Mouse (Mus musculus): Measurements from ENCODE around the gene Trim47. TPM values are rescaled to one million over a fixed set of nuclear protein-coding genes. Genes with fewer than 3 reads are reported as not detected.

Gene Trim47
- polyA plus RNA-seq, 1 experiment from 2014 or later, result 7.7 TPM

GRCm38 (mm10) chr11:116091591-116091990 lies 35.4 kb downstream of the Trim47 start:
- WGBS, result 88% methylated on average over 6 of the region's 6 CpGs
- Histone ChIP-seq H3K36me3 (no peaks in the 10 kb centered on the region), H3K9ac (replicated peaks) (no peak overlapping the region), H3K4me1 (peaks cover 4% of the 10 kb centered on the region; the same call in 1 of the 2 replicates), H3K4me2 (replicated peaks) (no peak overlapping the region), H3K27ac (replicated peaks) (no peak overlapping the region), H3K9me3 (no peaks in the 10 kb centered on the region), H3K27me3 (no peaks in the 10 kb centered on the region), H3K4me3 (no peak overlapping the region)
- ATAC-seq (replicated peaks), result no peak

- H3K4me2 ChIP-seq (replicated peaks), result no peak overlapping the region
These were observed 37.5 kb downstream of the Trim47 start for GRCm38 (mm10) chr11:116089545-116089944.

GRCm38 (mm10) chr11:116088741-116089394 lies 38.1 kb downstream of the Trim47 start:
- Histone ChIP-seq H3K27me3 (no peaks in the 10 kb centered on the region), H3K36me3 (peaks cover under 1% of the 10 kb centered on the region; the same call in 1 of the 2 replicates), H3K9me3 (no peaks in the 10 kb centered on the region), H3K9ac (replicated peaks) (no peak overlapping the region), H3K27ac (replicated peaks) (no peak overlapping the region), H3K4me1 (peaks cover 15% of the 10 kb centered on the region), H3K4me3 (no peak overlapping the region), H3K4me2 (replicated peaks) (no peak overlapping the region)
- whole genome bisulfite sequencing, result 88% methylated on average over 11 of the region's 11 CpGs
- ATAC-seq (replicated peaks), result no peak

More at GRCm38 (mm10) chr11:116089545-116089944, 37.5 kb downstream of the Trim47 start:
- WGBS, result 94% methylated on average over 6 of the region's 6 CpGs
- no peak overlapping the region for H3K9ac ChIP-seq (replicated peaks)
- peaks cover 15% of the 10 kb centered on the region for H3K4me1 ChIP-seq
- no peak for ATAC-seq (replicated peaks)
- no peaks in the 10 kb centered on the region for H3K27me3 ChIP-seq
- H3K36me3 ChIP-seq, result no peaks in the 10 kb centered on the region
- no peak overlapping the region for H3K27ac ChIP-seq (replicated peaks)
- no peak overlapping the region for H3K4me3 ChIP-seq
- H3K9me3 ChIP-seq, result no peaks in the 10 kb centered on the region

GRCm38 (mm10) chr11:116088188-116088587 lies 38.8 kb downstream of the Trim47 start:
- Histone ChIP-seq H3K4me1 (peaks cover 15% of the 10 kb centered on the region), H3K4me2 (replicated peaks) (no peak overlapping the region), H3K27me3 (no peaks in the 10 kb centered on the region), H3K9ac (replicated peaks) (no peak overlapping the region), H3K36me3 (peaks cover 7% of the 10 kb centered on the region), H3K4me3 (no peak overlapping the region), H3K27ac (replicated peaks) (no peak overlapping the region), H3K9me3 (no peaks in the 10 kb centered on the region)
- 89% methylated on average over 8 of the region's 8 CpGs for WGBS
- no peak for ATAC-seq (replicated peaks)

- Histone ChIP-seq H3K27me3 (no peaks in the 10 kb centered on the region), H3K36me3 (peaks cover 12% of the 10 kb centered on the region), H3K9ac (replicated peaks) (peak overlapping the region; percentile 39), H3K4me3 (peak overlapping the region; percentile 49), H3K9me3 (no peaks in the 10 kb centered on the region), H3K4me1 (peaks cover 15% of the 10 kb centered on the region), H3K4me2 (replicated peaks) (peak overlapping the region; percentile 54), H3K27ac (replicated peaks) (peak overlapping the region; percentile 75)
- peak; percentile 83 for ATAC-seq (replicated peaks)
- 4% methylated on average over 31 of the region's 31 CpGs for WGBS
These were observed 39.5 kb downstream of the Trim47 start for GRCm38 (mm10) chr11:116087194-116088130.

- Histone ChIP-seq H3K9me3 (no peaks in the 10 kb centered on the region), H3K27me3 (no peaks in the 10 kb centered on the region), H3K4me3 (peak within 1 kb of the TSS; percentile 49), H3K9ac (replicated peaks) (peak within 1 kb of the TSS; percentile 47), H3K27ac (replicated peaks) (peak within 1 kb of the TSS; percentile 86), H3K4me2 (replicated peaks) (peak within 1 kb of the TSS; percentile 54), H3K4me1 (peaks cover 15% of the 10 kb centered on the region), H3K36me3 (peaks cover 22% of the 10 kb centered on the region)
- peak; percentile 97 for ATAC-seq (replicated peaks)
- WGBS, result 5% methylated on average over 40 of the region's 43 CpGs
These were observed 40.5 kb downstream of the Trim47 start, which contains the start of gene Wbp2 for GRCm38 (mm10) chr11:116086258-116087193. Gene Wbp2 (minus strand): TSS chr11:116086995.

GRCm38 (mm10) chr11:116084166-116084565 lies 42.8 kb downstream of the Trim47 start:
- WGBS, result 94% methylated on average over 6 of the region's 6 CpGs
- H3K4me3 ChIP-seq, result no peak overlapping the region
- H3K4me2 ChIP-seq (replicated peaks), result no peak overlapping the region
- peaks cover 44% of the 10 kb centered on the region for H3K36me3 ChIP-seq
- H3K9ac ChIP-seq (replicated peaks), result no peak overlapping the region
- H3K4me1 ChIP-seq, result peaks cover 15% of the 10 kb centered on the region
- H3K9me3 ChIP-seq, result no peaks in the 10 kb centered on the region
- no peaks in the 10 kb centered on the region for H3K27me3 ChIP-seq
- no peak for ATAC-seq (replicated peaks)
- H3K27ac ChIP-seq (replicated peaks), result no peak overlapping the region

GRCm38 (mm10) chr11:116083096-116083672 lies 43.8 kb downstream of the Trim47 start:
- no peak for ATAC-seq (replicated peaks)
- no peaks in the 10 kb centered on the region for H3K27me3 ChIP-seq
- H3K9ac ChIP-seq (replicated peaks), result no peak overlapping the region
- WGBS, result 90% methylated on average over 14 of the region's 14 CpGs
- peaks cover 47% of the 10 kb centered on the region for H3K36me3 ChIP-seq
- H3K4me2 ChIP-seq (replicated peaks), result no peak overlapping the region
- H3K9me3 ChIP-seq, result no peaks in the 10 kb centered on the region
- no peak overlapping the region for H3K27ac ChIP-seq (replicated peaks)
- no peak overlapping the region for H3K4me3 ChIP-seq
- peaks cover 17% of the 10 kb centered on the region for H3K4me1 ChIP-seq

- H3K4me3 ChIP-seq, result no peak overlapping the region
- no peak for ATAC-seq (replicated peaks)
- no peak overlapping the region for H3K27ac ChIP-seq (replicated peaks)
- no peaks in the 10 kb centered on the region for H3K27me3 ChIP-seq
- H3K9me3 ChIP-seq, result no peaks in the 10 kb centered on the region
- peaks cover 15% of the 10 kb centered on the region for H3K4me1 ChIP-seq
- WGBS, result 73% methylated on average over 6 of the region's 6 CpGs
- H3K4me2 ChIP-seq (replicated peaks), result no peak overlapping the region
- peaks cover 47% of the 10 kb centered on the region for H3K36me3 ChIP-seq
- H3K9ac ChIP-seq (replicated peaks), result no peak overlapping the region
These were observed 45.9 kb downstream of the Trim47 start for GRCm38 (mm10) chr11:116081081-116081480.

GRCm38 (mm10) chr11:116079511-116079910 lies 47.5 kb downstream of the Trim47 start:
- H3K9me3 ChIP-seq, result no peaks in the 10 kb centered on the region
- peaks cover 7% of the 10 kb centered on the region; the same call in 1 of the 2 replicates for H3K4me1 ChIP-seq
- no peak overlapping the region for H3K9ac ChIP-seq (replicated peaks)
- WGBS, result 77% methylated on average over 10 of the region's 10 CpGs
- no peak overlapping the region for H3K4me2 ChIP-seq (replicated peaks)
- H3K4me3 ChIP-seq, result no peak overlapping the region
- H3K36me3 ChIP-seq, result peaks cover 47% of the 10 kb centered on the region
- no peaks in the 10 kb centered on the region for H3K27me3 ChIP-seq
- H3K27ac ChIP-seq (replicated peaks), result no peak overlapping the region
- ATAC-seq (replicated peaks), result no peak

GRCm38 (mm10) chr11:116078676-116079320 lies 48.2 kb downstream of the Trim47 start:
- no peak for ATAC-seq (replicated peaks)
- Histone ChIP-seq H3K4me2 (replicated peaks) (no peak overlapping the region), H3K36me3 (peaks cover 45% of the 10 kb centered on the region), H3K9ac (replicated peaks) (no peak overlapping the region), H3K27ac (replicated peaks) (no peak overlapping the region), H3K9me3 (no peaks in the 10 kb centered on the region), H3K4me1 (peaks cover 7% of the 10 kb centered on the region; the same call in 1 of the 2 replicates), H3K27me3 (no peaks in the 10 kb centered on the region), H3K4me3 (no peak overlapping the region)
- 40% methylated on average over 10 of the region's 10 CpGs for WGBS

Measured in forebrain, embryonic 15.5 days (tissue).